Mouse (Mus musculus) CH12.LX (cell line): Measurements from ENCODE around the gene Adam8.

Experiments
- HCFC1 ChIP-seq: IDR thresholded peaks from 2 replicates; pipeline ENCODE4 v1.6.1; 2012; ENCODE audit warnings: low read depth, mild to moderate bottlenecking, inconsistent platforms, low read length, improper control_type of control experiment
- MAZ ChIP-seq: IDR thresholded peaks from 2 replicates; pipeline ENCODE4 v1.6.1; 2012; ENCODE audit warnings: low read depth, mild to moderate bottlenecking, inconsistent platforms, low read length, improper control_type of control experiment, moderate library complexity
- POLR2AphosphoS2 ChIP-seq: IDR thresholded peaks from 2 replicates; pipeline ENCODE4 v1.6.1; 2011; ENCODE audit warnings: low read depth, low read length, improper control_type of control experiment
- RCOR1 ChIP-seq: conservative IDR thresholded peaks from 2 replicates; pipeline ENCODE4 v1.6.1; 2012; ENCODE audit warnings: low read depth, mild to moderate bottlenecking, inconsistent platforms, low read length, improper control_type of control experiment
- UBTF ChIP-seq: IDR thresholded peaks from 2 replicates; pipeline ENCODE4 v1.6.1; 2012; ENCODE audit warnings: low read depth, mild to moderate bottlenecking, inconsistent platforms, low read length, improper control_type of control experiment, moderate library complexity

DNA sequence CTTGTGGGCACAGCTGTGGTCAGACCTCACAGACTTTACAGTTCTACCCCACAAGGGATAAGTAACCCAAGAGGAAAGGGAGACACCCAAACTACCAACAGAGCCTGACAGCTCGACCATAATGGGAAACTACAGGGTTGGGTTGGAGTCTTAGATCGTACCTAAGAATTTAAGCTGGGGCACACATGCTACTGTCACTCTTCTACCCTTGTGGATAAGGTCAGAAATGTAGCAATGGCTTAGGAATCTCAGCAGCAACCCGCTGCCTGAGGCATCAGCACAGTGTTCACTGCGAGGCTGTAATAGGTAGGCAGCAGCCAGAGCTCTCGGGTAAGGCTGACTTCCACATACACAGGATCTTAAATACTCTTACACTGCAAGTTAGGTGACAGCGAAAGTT lies 1.2 kb upstream of the Adam8 start:
- TF ChIP-seq MAZ: no peak
- no peak for TF ChIP-seq POLR2AphosphoS2
- TF ChIP-seq HCFC1: no peak
- no peak for TF ChIP-seq UBTF
- no peak for TF ChIP-seq RCOR1
